Mouse (Mus musculus): ENCODE measurements around the gene Dlgap4. TPM values are rescaled to one million over a fixed set of nuclear protein-coding genes. Genes with fewer than 3 reads are reported as not detected.

The Dlgap4 gene
- polyA plus RNA-seq, 1 experiment from 2014 or later = 121 TPM

DNA sequence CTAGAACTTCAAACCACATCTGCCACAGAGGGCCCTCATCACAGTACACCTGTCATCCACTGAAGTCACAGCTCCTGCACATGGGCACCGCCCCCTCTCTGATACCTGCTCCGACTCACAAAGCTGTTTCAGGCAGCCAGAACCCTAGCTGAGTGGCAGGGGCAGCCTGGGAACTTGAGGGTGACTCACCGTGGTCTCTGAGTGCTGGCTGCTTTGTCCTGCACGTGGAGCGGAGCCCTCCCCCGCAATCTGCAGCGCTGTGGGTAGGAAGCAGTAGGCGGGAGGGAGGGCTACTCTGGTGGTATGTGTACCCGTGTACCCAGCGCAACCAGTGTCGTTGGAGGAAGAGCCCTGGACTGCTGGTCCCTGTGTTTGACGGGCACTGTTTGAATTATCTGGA, 69.5 kb downstream of the Dlgap4 start:
- H3K9me3 ChIP-seq (ENCODE audit: control insufficient read depth, low read length) = no peaks in the 10 kb centered on the region
- H3K36me3 ChIP-seq (ENCODE audit: control insufficient read depth, insufficient read depth, low read length) = no peaks in the 10 kb centered on the region
- DNase-seq (ENCODE audit: low spot score) (no peak), ATAC-seq (ENCODE audit: insufficient number of reproducible peaks, low FRiP score, low TSS enrichment, low read depth) (no peak)
- 68% methylated on average over 12 of the region's 12 CpGs for WGBS
- H3K4me2 ChIP-seq (ENCODE audit: low read depth, severe bottlenecking) = no peak overlapping the region
- no peak overlapping the region for H3K4me3 ChIP-seq (ENCODE audit: low read depth, low read length)
- H3K27ac ChIP-seq (replicated peaks; ENCODE audit: low read depth, low read length) = no peak overlapping the region
- no peaks in the 10 kb centered on the region for H3K27me3 ChIP-seq (ENCODE audit: control insufficient read depth, insufficient read depth, low read length)
- H3K4me1 ChIP-seq (ENCODE audit: control insufficient read depth, insufficient read depth, low read length) = 0 out of 2 replicates have a peak, but pooled peaks cover 2% of the 10 kb centered on the region
- H3K9ac ChIP-seq (ENCODE audit: low read length) = no peak overlapping the region

DNA sequence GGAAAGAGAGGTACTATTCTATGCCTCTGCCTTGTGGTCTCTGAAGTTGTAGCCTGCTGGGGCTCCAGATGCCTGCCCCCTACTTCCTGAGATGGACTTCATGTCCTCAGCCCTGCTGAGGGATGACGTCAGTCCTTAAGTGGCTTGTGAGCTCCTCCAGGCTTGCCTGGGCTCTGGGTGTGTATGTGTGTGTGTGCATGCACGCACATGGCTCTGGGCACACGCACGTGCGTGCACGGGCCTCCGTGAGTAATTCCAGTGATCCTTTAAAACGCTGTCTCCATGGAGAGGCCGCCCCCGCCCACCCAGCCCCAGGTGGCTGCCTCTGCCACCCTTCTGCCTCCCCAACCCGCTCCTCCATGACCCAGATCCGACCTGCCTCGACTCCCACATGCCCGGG, 72.5 kb downstream of the Dlgap4 start:
- 80% methylated on average over 14 of the region's 14 CpGs for WGBS
- DNase-seq (ENCODE audit: low spot score) (no peak), ATAC-seq (ENCODE audit: insufficient number of reproducible peaks, low FRiP score, low TSS enrichment, low read depth) (no peak)
- no peak overlapping the region for H3K4me3 ChIP-seq (ENCODE audit: low read depth, low read length)
- no peak overlapping the region for H3K4me2 ChIP-seq (ENCODE audit: low read depth, severe bottlenecking)
- H3K27me3 ChIP-seq (ENCODE audit: control insufficient read depth, insufficient read depth, low read length) = peaks cover 9% of the 10 kb centered on the region; the same call in 1 of the 2 replicates
- no peaks in the 10 kb centered on the region for H3K36me3 ChIP-seq (ENCODE audit: control insufficient read depth, insufficient read depth, low read length)
- H3K9ac ChIP-seq (ENCODE audit: low read length) = no peak overlapping the region
- 0 out of 2 replicates have a peak, but pooled peaks cover 2% of the 10 kb centered on the region for H3K4me1 ChIP-seq (ENCODE audit: control insufficient read depth, insufficient read depth, low read length)
- no peaks in the 10 kb centered on the region for H3K9me3 ChIP-seq (ENCODE audit: control insufficient read depth, low read length)
- no peak overlapping the region for H3K27ac ChIP-seq (replicated peaks; ENCODE audit: low read depth, low read length)

- Histone ChIP-seq H3K36me3 (ENCODE audit: control insufficient read depth, insufficient read depth, low read length) (no peaks in the 10 kb centered on the region), H3K4me2 (ENCODE audit: low read depth, severe bottlenecking) (no peak overlapping the region), H3K27ac (replicated peaks; ENCODE audit: low read depth, low read length) (no peak overlapping the region), H3K4me1 (ENCODE audit: control insufficient read depth, insufficient read depth, low read length) (no peaks in the 10 kb centered on the region), H3K9me3 (ENCODE audit: control insufficient read depth, low read length) (no peaks in the 10 kb centered on the region), H3K9ac (ENCODE audit: low read length) (no peak overlapping the region), H3K27me3 (ENCODE audit: control insufficient read depth, insufficient read depth, low read length) (peaks cover 9% of the 10 kb centered on the region; the same call in 1 of the 2 replicates), H3K4me3 (ENCODE audit: low read depth, low read length) (no peak overlapping the region)
- 78% methylated on average over 4 of the region's 4 CpGs for WGBS
- ATAC-seq (ENCODE audit: insufficient number of reproducible peaks, low FRiP score, low TSS enrichment, low read depth) (no peak), DNase-seq (ENCODE audit: low spot score) (no peak)
Observed at GRCm38 (mm10) chr2:156686754-156687153, 73.2 kb downstream of the Dlgap4 start.

DNA sequence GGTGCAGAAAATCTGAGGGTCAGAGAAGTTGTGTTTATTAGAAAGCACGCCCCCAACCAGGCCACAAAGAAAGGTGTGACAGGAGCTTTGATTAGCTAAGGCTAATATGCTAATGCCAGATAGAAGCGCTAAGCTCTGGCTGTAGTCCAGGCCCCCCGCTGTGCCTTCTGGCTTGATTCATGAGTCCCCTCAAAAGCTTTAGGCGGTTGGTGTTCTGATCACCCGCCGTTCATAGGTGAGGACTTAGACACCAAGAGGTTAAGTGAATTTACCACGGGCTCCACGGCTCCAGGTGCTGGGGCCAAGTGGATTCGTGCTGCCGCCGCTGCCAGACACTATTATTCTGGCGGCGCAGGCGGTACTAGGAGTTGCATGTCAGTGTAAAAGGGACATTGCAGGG, 75.1 kb downstream of the Dlgap4 start:
- 4% methylated on average over 14 of the region's 14 CpGs for WGBS
- H3K9ac ChIP-seq (ENCODE audit: low read length) = no peak overlapping the region
- ATAC-seq (ENCODE audit: insufficient number of reproducible peaks, low FRiP score, low TSS enrichment, low read depth) (no peak), DNase-seq (ENCODE audit: low spot score) (peak; percentile 26)
- no peaks in the 10 kb centered on the region for H3K4me1 ChIP-seq (ENCODE audit: control insufficient read depth, insufficient read depth, low read length)
- H3K4me2 ChIP-seq (ENCODE audit: low read depth, severe bottlenecking) = no peak overlapping the region
- H3K4me3 ChIP-seq (ENCODE audit: low read depth, low read length) = no peak overlapping the region
- H3K9me3 ChIP-seq (ENCODE audit: control insufficient read depth, low read length) = no peaks in the 10 kb centered on the region
- H3K27ac ChIP-seq (replicated peaks; ENCODE audit: low read depth, low read length) = no peak overlapping the region
- peaks cover 9% of the 10 kb centered on the region; the same call in 1 of the 2 replicates for H3K27me3 ChIP-seq (ENCODE audit: control insufficient read depth, insufficient read depth, low read length)
- H3K36me3 ChIP-seq (ENCODE audit: control insufficient read depth, insufficient read depth, low read length) = no peaks in the 10 kb centered on the region

DNA sequence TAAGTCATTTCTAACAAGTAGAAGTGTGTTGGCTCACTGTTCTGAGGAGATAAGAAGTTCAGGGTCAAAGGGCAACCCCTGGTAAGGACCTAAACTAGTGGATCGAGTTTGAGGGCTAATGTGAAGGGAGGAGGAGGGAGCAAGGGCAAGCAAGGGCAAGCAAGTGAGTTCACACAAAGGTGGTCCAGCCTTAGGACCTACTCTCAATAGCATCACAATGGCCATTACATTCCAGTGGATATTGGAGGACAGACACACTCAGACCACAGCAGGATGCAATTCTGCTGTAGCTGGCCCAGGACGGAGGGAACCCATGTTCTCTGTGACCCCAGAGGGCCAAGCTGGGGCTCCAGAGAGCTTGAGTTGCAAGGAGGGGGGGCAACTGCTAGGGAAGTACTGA, 77.3 kb downstream of the Dlgap4 start:
- WGBS = 27% methylated on average over 2 of the region's 2 CpGs
- no peaks in the 10 kb centered on the region for H3K9me3 ChIP-seq (ENCODE audit: control insufficient read depth, low read length)
- DNase-seq (ENCODE audit: low spot score) = no peak
- no peak overlapping the region for H3K9ac ChIP-seq (ENCODE audit: low read length)
- no peak overlapping the region for H3K4me2 ChIP-seq (ENCODE audit: low read depth, severe bottlenecking)
- H3K27me3 ChIP-seq (ENCODE audit: control insufficient read depth, insufficient read depth, low read length) = peaks cover 9% of the 10 kb centered on the region; the same call in 1 of the 2 replicates
- H3K4me1 ChIP-seq (ENCODE audit: control insufficient read depth, insufficient read depth, low read length) = no peaks in the 10 kb centered on the region
- no peak overlapping the region for H3K4me3 ChIP-seq (ENCODE audit: low read depth, low read length)
- no peak overlapping the region for H3K27ac ChIP-seq (replicated peaks; ENCODE audit: low read depth, low read length)
- ATAC-seq (ENCODE audit: insufficient number of reproducible peaks, low FRiP score, low TSS enrichment, low read depth) = no peak
- no peaks in the 10 kb centered on the region for H3K36me3 ChIP-seq (ENCODE audit: control insufficient read depth, insufficient read depth, low read length)

DNA sequence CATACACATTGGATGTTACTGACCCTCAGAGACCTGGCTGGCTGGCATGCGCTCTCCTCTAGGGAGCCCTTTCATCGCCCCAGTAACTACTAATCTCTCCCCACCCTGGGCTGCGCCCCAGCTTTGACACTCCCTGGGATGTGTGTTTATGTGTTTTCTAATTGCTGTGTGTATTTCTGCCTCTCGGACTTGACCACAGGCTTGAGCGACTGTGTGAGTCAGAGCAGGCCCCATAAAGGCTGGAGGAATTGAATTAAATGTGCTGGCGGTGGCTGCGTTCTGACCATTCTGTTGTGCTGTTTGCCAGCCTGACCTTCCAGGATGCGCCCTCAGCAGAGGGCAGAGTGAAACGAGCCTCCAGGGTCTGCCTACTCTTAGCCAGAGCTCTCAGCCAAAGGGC, 78.2 kb downstream of the Dlgap4 start:
- H3K4me2 ChIP-seq (ENCODE audit: low read depth, severe bottlenecking) = no peak overlapping the region
- no peaks in the 10 kb centered on the region for H3K9me3 ChIP-seq (ENCODE audit: control insufficient read depth, low read length)
- WGBS = 48% methylated on average over 9 of the region's 9 CpGs
- no peak overlapping the region for H3K9ac ChIP-seq (ENCODE audit: low read length)
- no peaks in the 10 kb centered on the region for H3K36me3 ChIP-seq (ENCODE audit: control insufficient read depth, insufficient read depth, low read length)
- H3K27ac ChIP-seq (replicated peaks; ENCODE audit: low read depth, low read length) = no peak overlapping the region
- no peak overlapping the region for H3K4me3 ChIP-seq (ENCODE audit: low read depth, low read length)
- peaks cover 9% of the 10 kb centered on the region; the same call in 1 of the 2 replicates for H3K27me3 ChIP-seq (ENCODE audit: control insufficient read depth, insufficient read depth, low read length)
- no peaks in the 10 kb centered on the region for H3K4me1 ChIP-seq (ENCODE audit: control insufficient read depth, insufficient read depth, low read length)
- no peak for DNase-seq (ENCODE audit: low spot score)
- ATAC-seq (ENCODE audit: insufficient number of reproducible peaks, low FRiP score, low TSS enrichment, low read depth) = no peak

DNA sequence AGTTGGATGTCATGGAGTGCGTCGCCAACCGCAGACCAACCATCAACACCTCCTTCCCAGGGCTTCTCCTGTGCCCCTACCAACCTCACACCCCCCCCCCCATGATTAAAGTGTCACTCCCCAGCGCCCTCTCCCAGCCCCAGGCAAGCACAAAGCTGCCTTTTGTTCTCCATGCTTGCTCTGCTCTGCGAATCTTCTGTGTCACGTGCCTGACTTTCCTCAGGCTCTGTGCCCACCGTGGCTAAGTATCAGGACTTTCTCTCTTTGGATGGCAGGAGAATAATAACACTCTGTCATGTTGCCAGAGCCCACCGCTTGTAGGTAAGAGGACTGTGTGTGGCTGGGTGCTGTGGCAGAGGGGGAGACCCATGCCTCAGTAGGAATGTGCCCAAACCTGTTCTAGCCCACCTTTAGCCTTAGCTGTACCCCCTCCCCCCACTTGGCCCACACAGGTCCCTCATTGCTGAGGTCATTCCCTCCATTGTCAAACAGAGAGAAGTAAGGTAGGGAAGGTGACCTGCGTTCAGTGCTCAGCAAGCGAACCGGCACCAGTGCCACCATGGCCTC, 79.8 kb downstream of the Dlgap4 start:
- ATAC-seq (ENCODE audit: insufficient number of reproducible peaks, low FRiP score, low TSS enrichment, low read depth) (no peak), DNase-seq (ENCODE audit: low spot score) (no peak)
- no peaks in the 10 kb centered on the region for H3K4me1 ChIP-seq (ENCODE audit: control insufficient read depth, insufficient read depth, low read length)
- no peak overlapping the region for H3K9ac ChIP-seq (ENCODE audit: low read length)
- no peaks in the 10 kb centered on the region for H3K36me3 ChIP-seq (ENCODE audit: control insufficient read depth, insufficient read depth, low read length)
- H3K9me3 ChIP-seq (ENCODE audit: control insufficient read depth, low read length) = no peaks in the 10 kb centered on the region
- H3K27ac ChIP-seq (replicated peaks; ENCODE audit: low read depth, low read length) = no peak overlapping the region
- H3K4me2 ChIP-seq (ENCODE audit: low read depth, severe bottlenecking) = no peak overlapping the region
- WGBS = 66% methylated on average over 11 of the region's 11 CpGs
- H3K27me3 ChIP-seq (ENCODE audit: control insufficient read depth, insufficient read depth, low read length) = peaks cover 9% of the 10 kb centered on the region; the same call in 1 of the 2 replicates
- H3K4me3 ChIP-seq (ENCODE audit: low read depth, low read length) = no peak overlapping the region

DNA sequence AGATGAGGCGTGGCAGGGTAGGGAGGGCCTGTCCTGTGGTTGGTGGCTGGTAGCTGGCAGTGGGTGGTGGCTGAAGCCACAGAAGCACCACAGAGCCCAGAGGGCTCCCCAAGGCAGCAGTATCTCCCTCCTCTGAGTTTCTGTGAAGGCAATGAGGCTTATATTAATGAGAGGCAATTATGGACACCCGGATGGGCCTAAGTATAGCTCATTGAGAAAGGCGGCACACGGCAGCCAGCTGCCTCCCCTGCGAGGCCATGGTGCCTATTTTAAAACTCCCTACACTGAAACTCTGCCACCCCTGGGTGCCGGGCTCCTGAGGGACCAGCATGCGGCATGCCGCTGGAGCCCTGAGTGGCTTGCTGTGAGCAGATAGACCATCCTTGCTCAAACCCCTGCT, 83.8 kb downstream of the Dlgap4 start:
- H3K36me3 ChIP-seq (ENCODE audit: control insufficient read depth, insufficient read depth, low read length) = no peaks in the 10 kb centered on the region
- DNase-seq (ENCODE audit: low spot score) (no peak), ATAC-seq (ENCODE audit: insufficient number of reproducible peaks, low FRiP score, low TSS enrichment, low read depth) (no peak)
- H3K27me3 ChIP-seq (ENCODE audit: control insufficient read depth, insufficient read depth, low read length) = no peaks in the 10 kb centered on the region
- H3K4me2 ChIP-seq (ENCODE audit: low read depth, severe bottlenecking) = no peak overlapping the region
- no peaks in the 10 kb centered on the region for H3K4me1 ChIP-seq (ENCODE audit: control insufficient read depth, insufficient read depth, low read length)
- WGBS = 86% methylated on average over 8 of the region's 8 CpGs
- no peak overlapping the region for H3K27ac ChIP-seq (replicated peaks; ENCODE audit: low read depth, low read length)
- H3K9me3 ChIP-seq (ENCODE audit: control insufficient read depth, low read length) = no peaks in the 10 kb centered on the region
- H3K4me3 ChIP-seq (ENCODE audit: low read depth, low read length) = no peak overlapping the region
- no peak overlapping the region for H3K9ac ChIP-seq (ENCODE audit: low read length)

DNA sequence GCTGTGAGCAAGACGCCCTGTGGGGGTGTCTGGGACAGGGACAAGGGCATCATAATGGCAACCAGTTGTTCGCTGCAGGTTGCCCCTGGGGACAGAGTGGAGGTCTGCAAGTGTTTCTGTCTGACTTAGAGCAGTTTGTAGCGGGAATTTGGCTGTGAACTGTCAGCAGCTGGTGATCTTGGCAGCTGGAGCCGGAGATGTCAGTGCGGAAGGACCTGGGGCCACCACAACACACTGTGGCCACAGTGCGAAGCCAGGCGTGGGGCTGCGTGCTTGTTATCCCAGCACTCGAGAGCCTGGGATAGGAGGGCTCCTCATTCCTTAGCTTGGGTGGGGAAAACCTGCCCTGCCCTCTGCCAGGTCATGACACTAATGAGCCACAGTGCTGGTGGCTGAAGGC, 84.7 kb downstream of the Dlgap4 start:
- Histone ChIP-seq H3K27me3 (ENCODE audit: control insufficient read depth, insufficient read depth, low read length) (no peaks in the 10 kb centered on the region), H3K36me3 (ENCODE audit: control insufficient read depth, insufficient read depth, low read length) (no peaks in the 10 kb centered on the region), H3K27ac (replicated peaks; ENCODE audit: low read depth, low read length) (no peak overlapping the region), H3K4me2 (ENCODE audit: low read depth, severe bottlenecking) (no peak overlapping the region), H3K4me3 (ENCODE audit: low read depth, low read length) (no peak overlapping the region), H3K4me1 (ENCODE audit: control insufficient read depth, insufficient read depth, low read length) (no peaks in the 10 kb centered on the region), H3K9me3 (ENCODE audit: control insufficient read depth, low read length) (no peaks in the 10 kb centered on the region), H3K9ac (ENCODE audit: low read length) (peak overlapping the region; percentile 4; the same call in 1 of the 2 replicates)
- 61% methylated on average over 9 of the region's 9 CpGs for WGBS
- DNase-seq (ENCODE audit: low spot score) (no peak), ATAC-seq (ENCODE audit: insufficient number of reproducible peaks, low FRiP score, low TSS enrichment, low read depth) (no peak)

Measured in limb, embryonic 11.5 days (tissue).